Mouse (Mus musculus): Measurements from ENCODE around the gene Slit3. TPM values are rescaled to one million over a fixed set of nuclear protein-coding genes. Genes with fewer than 3 reads are reported as not detected.

Slit3 gene
- polyA plus RNA-seq, 1 experiment from 2014 or later, result 4.9 TPM

DNA sequence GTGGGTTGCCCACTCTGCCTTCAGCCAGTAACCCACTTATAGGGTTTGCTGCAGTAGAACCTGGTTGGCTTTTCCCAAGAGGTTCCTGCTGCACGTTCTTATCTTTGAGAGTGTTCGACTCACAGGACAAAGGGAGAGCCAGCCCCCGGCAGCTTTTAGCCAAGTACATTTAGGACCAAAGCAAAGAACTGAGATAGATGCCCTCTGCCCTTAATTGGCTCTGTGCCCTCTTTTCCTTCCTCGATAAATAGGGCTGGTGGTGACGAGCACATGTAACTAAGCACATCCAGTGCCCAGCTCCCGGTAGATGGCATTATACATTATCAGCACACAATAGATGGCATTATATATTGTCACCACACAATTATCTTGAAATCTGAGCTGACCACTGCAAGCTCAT lies 444.3 kb downstream of the Slit3 start:
- WGBS, result 82% methylated on average over 6 of the region's 6 CpGs
- Histone ChIP-seq H3K4me3 (no peak overlapping the region), H3K4me1 (peaks cover 36% of the 10 kb centered on the region), H3K36me3 (replicated peaks) (no peaks in the 10 kb centered on the region), H3K27me3 (ENCODE audit: poor library complexity, severe bottlenecking) (peaks cover 94% of the 10 kb centered on the region), H3K27ac (no peak overlapping the region), H3K9me3 (no peaks in the 10 kb centered on the region)
- DNase-seq (ENCODE audit: extremely low spot score, low spot score), result no peak

DNA sequence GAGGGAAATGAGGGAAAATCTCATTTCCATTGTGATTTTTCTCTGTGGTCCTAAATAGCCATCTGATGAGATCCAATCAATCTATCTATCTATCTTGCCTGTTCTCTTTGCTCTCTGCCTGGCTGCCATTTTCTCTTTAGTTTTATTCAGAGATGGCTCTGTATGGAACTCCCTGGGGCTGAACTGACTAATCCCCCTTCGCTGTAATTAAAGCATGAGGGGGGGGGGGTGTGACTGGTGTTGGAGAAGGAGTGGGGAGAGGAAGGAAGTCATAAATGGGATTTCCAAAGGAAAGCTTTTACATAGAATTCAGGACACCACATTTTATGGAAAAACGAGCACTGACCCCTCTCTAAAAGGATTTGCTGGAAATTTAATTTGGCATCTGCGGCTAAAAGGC lies 445.7 kb downstream of the Slit3 start:
- Histone ChIP-seq H3K4me1 (peaks cover 23% of the 10 kb centered on the region), H3K4me3 (no peak overlapping the region), H3K27ac (peak overlapping the region; percentile 44; the same call in 1 of the 2 replicates), H3K9me3 (no peaks in the 10 kb centered on the region), H3K36me3 (replicated peaks) (no peaks in the 10 kb centered on the region), H3K27me3 (ENCODE audit: poor library complexity, severe bottlenecking) (peaks cover 95% of the 10 kb centered on the region)
- no peak for DNase-seq (ENCODE audit: extremely low spot score, low spot score)
- 27% methylated on average over 3 of the region's 3 CpGs for WGBS

DNA sequence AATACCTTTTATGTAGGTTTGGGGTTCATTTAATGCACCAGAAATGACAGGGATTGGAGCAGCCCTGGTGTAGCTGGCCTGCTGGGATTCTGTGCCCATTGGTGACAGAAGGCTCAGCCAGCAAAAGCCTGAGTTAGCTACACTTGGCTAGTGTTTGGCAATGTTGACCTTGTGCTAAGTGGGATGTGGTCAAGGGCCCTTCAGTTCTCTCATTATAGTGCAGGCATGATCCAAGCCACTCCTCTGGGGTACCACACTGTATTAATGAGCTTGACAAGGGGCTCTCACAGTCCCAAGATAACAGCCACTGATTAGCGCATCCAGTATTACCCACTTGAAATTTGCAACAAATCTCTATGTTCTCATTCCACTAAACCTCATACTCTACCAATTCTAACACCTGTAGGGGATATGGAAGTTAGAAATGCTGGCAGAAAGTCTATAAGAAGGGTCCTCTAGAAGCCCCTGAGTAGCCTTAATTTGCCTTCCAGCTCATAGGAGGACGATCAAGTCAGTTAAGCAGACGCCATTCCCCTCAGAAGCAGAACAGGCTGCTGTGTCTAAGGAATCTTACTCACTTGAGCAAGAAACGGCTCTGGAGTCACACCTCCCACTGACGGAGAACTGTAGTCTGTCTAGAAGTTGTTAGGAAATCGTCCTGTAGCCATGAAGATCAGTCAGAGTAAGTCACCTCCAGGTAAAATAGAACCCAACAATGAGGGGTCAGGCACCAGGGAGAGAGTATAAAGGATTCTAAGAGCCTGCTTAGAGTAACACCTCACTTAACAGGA lies 448.3 kb downstream of the Slit3 start:
- no peak overlapping the region for H3K27ac ChIP-seq
- WGBS, result 81% methylated on average over 6 of the region's 6 CpGs
- DNase-seq (ENCODE audit: extremely low spot score, low spot score), result no peak
- no peaks in the 10 kb centered on the region for H3K36me3 ChIP-seq (replicated peaks)
- H3K27me3 ChIP-seq (ENCODE audit: poor library complexity, severe bottlenecking), result peaks cover 87% of the 10 kb centered on the region
- H3K9me3 ChIP-seq, result no peaks in the 10 kb centered on the region
- no peak overlapping the region for H3K4me3 ChIP-seq
- H3K4me1 ChIP-seq, result peaks cover 18% of the 10 kb centered on the region

DNA sequence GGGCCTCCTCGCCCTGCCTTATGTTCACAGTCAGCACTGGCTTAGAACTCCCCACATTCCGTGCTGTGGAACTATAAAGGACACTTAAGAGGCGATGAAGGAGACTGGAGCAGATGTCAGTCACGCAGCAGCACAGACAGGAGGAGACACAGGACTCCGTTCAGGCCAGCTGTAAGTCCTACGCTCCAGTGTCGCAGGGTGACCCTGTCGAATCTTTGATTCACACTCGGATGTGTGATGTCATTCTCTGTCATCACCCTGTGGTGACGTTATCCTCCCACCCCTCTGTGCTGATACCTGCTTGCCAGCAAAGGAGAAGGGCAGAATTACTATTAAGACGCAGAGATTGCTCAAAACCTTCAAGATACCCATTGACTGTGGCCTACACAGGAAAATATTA lies 448.9 kb downstream of the Slit3 start:
- peaks cover 85% of the 10 kb centered on the region for H3K27me3 ChIP-seq (ENCODE audit: poor library complexity, severe bottlenecking)
- no peaks in the 10 kb centered on the region for H3K36me3 ChIP-seq (replicated peaks)

DNA sequence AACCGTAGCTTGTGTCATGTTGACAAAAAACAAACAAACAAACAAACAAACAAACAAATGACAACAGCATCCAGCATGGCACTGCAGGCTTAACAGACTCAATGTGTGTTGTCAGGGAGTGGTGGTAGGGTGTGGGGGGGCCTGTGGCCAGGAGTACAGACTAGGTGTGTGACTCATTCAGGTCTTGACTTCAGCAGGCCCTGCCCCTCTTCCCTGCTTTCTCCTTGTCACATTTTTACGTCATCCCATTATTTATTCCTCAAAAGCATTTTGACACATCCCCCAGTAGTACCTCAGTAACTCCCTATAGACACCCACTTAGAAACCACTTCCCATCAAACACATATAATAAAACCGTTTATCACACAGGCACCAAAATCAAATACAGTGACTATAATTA lies 450.9 kb downstream of the Slit3 start:
- no peak for DNase-seq (ENCODE audit: extremely low spot score, low spot score)
- H3K27ac ChIP-seq, result no peak overlapping the region
- no peaks in the 10 kb centered on the region for H3K9me3 ChIP-seq
- 84% methylated on average over 3 of the region's 3 CpGs for WGBS
- peaks cover 89% of the 10 kb centered on the region for H3K27me3 ChIP-seq (ENCODE audit: poor library complexity, severe bottlenecking)
- H3K36me3 ChIP-seq (replicated peaks), result no peaks in the 10 kb centered on the region
- H3K4me1 ChIP-seq, result peaks cover 18% of the 10 kb centered on the region
- no peak overlapping the region for H3K4me3 ChIP-seq

More for the DNA sequence above, 448.9 kb downstream of the Slit3 start:
- Histone ChIP-seq H3K9me3 (no peaks in the 10 kb centered on the region), H3K4me3 (no peak overlapping the region), H3K4me1 (peaks cover 24% of the 10 kb centered on the region), H3K27ac (no peak overlapping the region)
- DNase-seq (ENCODE audit: extremely low spot score, low spot score), result no peak
- 89% methylated on average over 11 of the region's 11 CpGs for WGBS

DNA sequence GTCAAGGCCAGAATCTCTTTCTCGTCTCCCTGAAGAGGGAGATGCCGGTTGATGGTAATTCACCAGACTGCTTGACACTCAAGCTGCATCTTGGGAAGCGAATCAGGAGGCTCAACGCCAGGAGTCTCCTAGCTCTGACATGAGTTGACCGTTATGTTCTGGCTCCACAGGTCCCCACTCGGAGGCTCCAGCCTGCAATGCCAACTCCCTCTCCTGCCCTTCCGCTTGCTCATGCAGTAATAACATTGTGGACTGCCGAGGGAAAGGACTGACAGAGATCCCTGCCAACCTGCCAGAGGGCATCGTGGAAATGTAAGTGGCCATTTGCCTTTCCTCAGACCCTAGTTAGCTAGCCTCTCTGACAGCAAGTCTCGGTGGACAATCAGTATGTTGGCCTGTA lies 457.8 kb downstream of the Slit3 start:
- Histone ChIP-seq H3K36me3 (replicated peaks) (no peaks in the 10 kb centered on the region), H3K4me3 (no peak overlapping the region), H3K27ac (no peak overlapping the region), H3K27me3 (ENCODE audit: poor library complexity, severe bottlenecking) (peaks cover 47% of the 10 kb centered on the region), H3K9me3 (no peaks in the 10 kb centered on the region), H3K4me1 (peaks cover 14% of the 10 kb centered on the region)
- no peak for DNase-seq (ENCODE audit: extremely low spot score, low spot score)
- WGBS, result 94% methylated on average over 10 of the region's 10 CpGs

DNA sequence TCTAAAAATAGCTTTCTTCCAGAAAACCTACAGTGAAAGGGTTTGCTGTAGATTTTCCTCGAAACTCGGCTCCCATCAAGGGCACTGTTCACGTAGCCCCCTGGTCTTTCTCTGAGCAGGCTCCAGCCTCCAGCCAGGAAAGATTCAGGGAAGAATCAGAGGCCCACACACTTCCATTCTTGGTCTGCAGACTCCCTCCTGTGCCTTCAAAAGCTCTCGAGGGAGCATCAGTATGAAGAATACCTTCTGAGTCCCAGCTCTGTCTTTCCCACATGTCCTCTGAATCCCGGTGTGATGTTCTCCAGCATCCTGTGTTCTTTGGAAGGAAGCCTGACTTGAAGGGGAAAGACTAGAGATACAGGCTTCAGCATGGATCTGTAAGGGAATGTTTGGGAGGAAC lies 461.6 kb downstream of the Slit3 start:
- H3K4me1 ChIP-seq, result no peaks in the 10 kb centered on the region
- 90% methylated on average over 5 of the region's 5 CpGs for WGBS
- no peaks in the 10 kb centered on the region for H3K9me3 ChIP-seq
- DNase-seq (ENCODE audit: extremely low spot score, low spot score), result no peak
- H3K36me3 ChIP-seq (replicated peaks), result no peaks in the 10 kb centered on the region
- no peak overlapping the region for H3K27ac ChIP-seq
- H3K27me3 ChIP-seq (ENCODE audit: poor library complexity, severe bottlenecking), result peaks cover 25% of the 10 kb centered on the region; the same call in 1 of the 2 replicates
- no peak overlapping the region for H3K4me3 ChIP-seq

DNA sequence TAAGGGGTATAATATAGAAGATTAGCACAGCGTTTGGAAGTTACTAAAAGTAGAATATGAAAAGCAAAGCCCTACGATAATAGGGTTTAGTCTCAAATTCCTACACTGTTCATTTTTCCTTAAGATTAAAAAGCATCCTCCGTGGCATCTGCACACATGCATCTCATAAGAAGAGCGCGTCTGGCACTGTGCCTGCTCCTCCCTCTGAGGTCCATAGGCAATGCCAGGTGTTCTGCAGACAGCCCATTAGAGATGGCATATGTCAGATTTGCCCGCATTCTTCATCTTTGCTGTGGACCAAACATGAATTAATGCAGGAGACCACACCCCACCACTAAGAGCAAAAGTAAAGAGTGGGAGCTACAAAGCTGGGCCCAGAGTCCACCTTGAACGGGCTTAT lies 462.6 kb downstream of the Slit3 start:
- no peaks in the 10 kb centered on the region for H3K9me3 ChIP-seq
- no peak for DNase-seq (ENCODE audit: extremely low spot score, low spot score)
- H3K36me3 ChIP-seq (replicated peaks), result no peaks in the 10 kb centered on the region
- peaks cover 25% of the 10 kb centered on the region for H3K27me3 ChIP-seq (ENCODE audit: poor library complexity, severe bottlenecking)
- 93% methylated on average over 7 of the region's 7 CpGs for WGBS
- H3K4me3 ChIP-seq, result no peak overlapping the region
- H3K4me1 ChIP-seq, result no peaks in the 10 kb centered on the region
- H3K27ac ChIP-seq, result no peak overlapping the region

DNA sequence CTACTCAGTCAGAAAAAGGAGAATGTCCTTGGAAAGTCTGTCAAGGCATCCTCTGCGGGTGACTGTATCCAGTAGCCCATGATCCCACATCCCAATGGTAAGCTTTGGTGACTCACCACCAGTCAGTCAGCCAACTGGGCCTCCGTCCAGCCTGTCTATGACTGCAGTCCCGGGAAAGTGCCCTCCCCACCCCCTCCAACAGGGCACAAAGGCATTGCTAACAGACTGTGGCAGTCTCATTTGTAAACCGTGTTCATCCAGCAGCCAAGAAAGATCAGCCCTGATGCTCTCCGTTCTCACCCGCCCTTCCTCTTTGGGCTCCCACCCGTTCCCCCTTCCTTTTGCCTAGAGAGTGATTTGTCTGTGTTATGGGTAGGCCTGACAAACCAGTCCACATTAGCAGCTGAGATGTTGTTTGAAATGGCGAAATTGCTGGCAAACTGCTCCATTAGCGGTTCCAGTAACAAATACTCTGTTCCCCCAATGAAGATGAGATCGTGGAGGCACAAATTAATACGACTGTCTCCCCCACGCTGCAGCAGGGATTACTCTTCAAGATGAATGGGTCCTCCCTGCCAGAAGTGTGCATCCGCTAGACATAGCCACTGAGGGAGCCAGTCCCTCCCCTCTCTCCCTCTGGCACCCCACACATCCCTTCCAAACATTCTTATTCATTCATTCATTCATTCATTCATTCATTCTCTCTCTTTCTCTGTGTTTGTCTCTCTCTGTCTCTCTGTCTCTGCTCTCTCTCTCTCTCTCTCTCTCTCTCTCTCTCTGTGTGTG lies 466.3 kb downstream of the Slit3 start:
- 86% methylated on average over 13 of the region's 13 CpGs for WGBS
- H3K36me3 ChIP-seq (replicated peaks), result no peaks in the 10 kb centered on the region
- no peak for DNase-seq (ENCODE audit: extremely low spot score, low spot score)

DNA sequence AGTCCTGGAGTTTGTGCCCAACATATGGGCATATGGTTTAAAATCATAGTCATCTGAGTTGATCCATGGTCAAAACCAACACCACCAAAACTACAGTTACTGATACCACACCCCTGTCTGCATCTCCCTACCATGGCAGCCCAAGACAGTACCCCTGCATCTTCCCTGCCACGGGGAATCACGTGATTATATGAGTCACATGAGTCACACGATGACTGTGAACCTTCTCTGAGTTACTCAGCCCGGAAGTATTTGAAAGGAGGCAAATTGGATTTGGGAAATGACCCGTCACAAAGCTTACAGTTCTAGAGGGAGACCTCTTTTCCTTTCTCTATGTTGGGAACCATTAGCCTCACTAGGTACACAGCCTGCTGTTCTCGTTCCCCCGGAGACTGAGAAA lies 468.9 kb downstream of the Slit3 start:
- 79% methylated on average over 7 of the region's 7 CpGs for WGBS
- no peaks in the 10 kb centered on the region for H3K36me3 ChIP-seq (replicated peaks)
- H3K9me3 ChIP-seq, result no peaks in the 10 kb centered on the region
- H3K27ac ChIP-seq, result no peak overlapping the region
- DNase-seq (ENCODE audit: extremely low spot score, low spot score), result no peak
- H3K27me3 ChIP-seq (ENCODE audit: poor library complexity, severe bottlenecking), result peaks cover 49% of the 10 kb centered on the region
- H3K4me3 ChIP-seq, result no peak overlapping the region
- peaks cover 13% of the 10 kb centered on the region for H3K4me1 ChIP-seq

More for the DNA sequence above, 466.3 kb downstream of the Slit3 start:
- Histone ChIP-seq H3K27me3 (ENCODE audit: poor library complexity, severe bottlenecking) (peaks cover 24% of the 10 kb centered on the region), H3K4me3 (no peak overlapping the region), H3K27ac (no peak overlapping the region), H3K4me1 (no peaks in the 10 kb centered on the region), H3K9me3 (no peaks in the 10 kb centered on the region)

DNA sequence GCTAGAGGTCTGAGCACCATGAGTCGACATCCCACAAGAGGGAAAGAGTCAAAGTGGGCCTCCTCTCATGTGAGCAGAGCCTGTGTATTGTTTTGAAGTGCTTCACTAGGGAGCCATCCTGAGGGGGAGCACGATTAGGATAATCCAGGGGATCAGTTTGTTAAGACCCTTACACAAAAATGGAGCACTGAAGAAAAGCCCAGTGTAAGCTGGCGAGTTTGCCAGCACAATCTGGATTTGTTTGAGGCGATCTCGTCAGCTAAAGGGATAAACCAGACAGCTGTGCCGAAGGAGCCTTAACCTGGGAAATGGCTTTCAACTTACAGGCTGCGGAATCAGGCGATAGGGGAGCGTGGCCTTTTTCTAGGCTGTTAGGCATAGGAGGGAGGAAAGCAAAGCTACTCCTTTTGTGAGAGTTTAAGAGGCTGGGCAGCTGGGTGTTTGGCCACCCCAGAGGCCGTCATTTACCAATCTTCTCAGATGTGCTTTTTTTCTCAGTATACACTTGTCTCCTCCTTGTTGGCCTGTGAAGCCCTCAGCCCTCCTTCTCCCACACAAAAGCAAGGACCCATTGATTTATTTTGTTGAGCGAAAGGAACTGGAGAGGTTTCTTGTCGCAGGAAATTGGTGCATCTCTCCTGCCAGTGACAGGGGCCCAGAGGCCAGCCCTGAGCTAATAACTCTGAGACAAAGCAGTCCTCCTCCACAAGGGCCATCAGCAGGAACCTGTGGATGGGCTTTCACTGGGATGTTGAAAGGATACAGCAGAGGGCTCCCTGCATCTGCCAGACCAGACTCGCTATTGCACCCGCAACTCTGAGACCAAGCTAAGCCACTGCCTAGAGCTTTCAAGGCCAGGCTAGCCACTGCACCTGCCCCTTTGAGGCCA lies 472.4 kb downstream of the Slit3 start:
- WGBS, result 48% methylated on average over 14 of the region's 14 CpGs
- Histone ChIP-seq H3K9me3 (no peaks in the 10 kb centered on the region), H3K36me3 (replicated peaks) (no peaks in the 10 kb centered on the region), H3K4me1 (peaks cover 22% of the 10 kb centered on the region), H3K27ac (peak overlapping the region; percentile 37; the same call in 1 of the 2 replicates), H3K27me3 (ENCODE audit: poor library complexity, severe bottlenecking) (peaks cover 67% of the 10 kb centered on the region), H3K4me3 (no peak overlapping the region)
- DNase-seq (ENCODE audit: extremely low spot score, low spot score), result no peak

DNA sequence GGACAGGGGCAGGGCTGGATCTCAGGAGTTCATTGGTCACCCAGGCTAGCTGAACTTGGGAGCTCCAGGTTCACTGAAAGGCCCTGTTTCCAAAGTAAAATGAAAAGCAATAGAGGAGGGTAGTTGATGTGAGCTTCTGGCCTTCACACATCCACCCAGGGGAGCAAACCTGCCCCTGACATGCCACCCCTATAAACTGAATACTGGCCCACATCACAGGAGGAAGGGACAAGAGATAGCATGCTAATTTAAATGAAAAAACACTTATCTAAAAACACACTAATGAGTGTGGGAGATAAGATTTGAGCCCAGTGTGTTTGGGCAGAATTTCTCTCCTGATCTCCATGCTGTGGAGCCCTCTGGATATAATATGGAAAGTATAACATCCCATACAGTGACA lies 475.0 kb downstream of the Slit3 start:
- Histone ChIP-seq H3K27me3 (ENCODE audit: poor library complexity, severe bottlenecking) (peaks cover 80% of the 10 kb centered on the region), H3K36me3 (replicated peaks) (no peaks in the 10 kb centered on the region), H3K27ac (no peak overlapping the region), H3K4me1 (peaks cover 36% of the 10 kb centered on the region), H3K9me3 (no peaks in the 10 kb centered on the region), H3K4me3 (no peak overlapping the region)
- DNase-seq (ENCODE audit: extremely low spot score, low spot score), result no peak
